Mouse (Mus musculus): ENCODE measurements around the gene Spred1.

- TF ChIP-seq CTCF (IDR thresholded peaks at IDR 0.05; ENCODE audit: low read depth) = no peak
- TF ChIP-seq EP300 (IDR thresholded peaks at IDR 0.05; ENCODE audit: low read depth) = no peak
Measured at GRCm38 (mm10) chr2:117152161-117152560, 31.0 kb downstream of the Spred1 start.
